ENCODE assay signal across 25 mouse cellular contexts in the genomic region with DNA sequence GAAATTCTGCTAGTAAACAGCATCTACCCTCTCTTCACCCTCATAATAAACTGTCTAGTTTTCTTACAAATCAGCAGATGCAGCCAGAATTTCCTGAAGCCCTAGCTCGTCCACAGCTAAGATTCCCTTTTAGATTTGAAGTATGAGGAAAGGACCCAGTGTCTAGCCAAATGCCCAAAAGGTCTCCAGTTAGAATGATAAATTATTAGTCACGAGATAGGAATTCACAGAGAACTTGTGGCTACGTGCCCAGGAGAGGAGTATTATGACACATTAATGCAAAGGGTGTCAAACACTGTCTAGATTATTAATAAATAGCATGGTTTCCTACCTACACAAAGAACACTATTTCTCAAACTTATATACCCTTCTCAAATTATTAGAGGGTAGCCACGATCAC. TPM values are rescaled to one million over a fixed set of nuclear protein-coding genes. Genes with fewer than 3 reads are reported as not detected.
DNase-seq lines count a peak whose midpoint lies in the region; ATAC-seq and TF ChIP-seq lines count a peak whose summit lies in the region.
"Had no signal": no experiment of that assay in that cellular context is flagged by ENCODE, and none has a peak within 500 bp of the region (broad histone marks: within the 10 kb centered on the region; RNA-seq: fewer than 3 reads in every experiment).

No protein-coding gene starts in this region.

- no peak for TF ChIP-seq POLR2A in kidney, adult 2 months (IDR thresholded peaks at IDR 0.05; ENCODE audit: low read depth, low read length)
- TF ChIP-seq POLR2A in thymus, adult 2 months (IDR thresholded peaks at IDR 0.05; ENCODE audit: control insufficient read depth, extremely low read depth, insufficient read depth, low read length, poor library complexity), result no peak

- no peaks in the 10 kb centered on the region for H3K9me3 ChIP-seq in kidney, embryonic 14.5 days (ENCODE audit: control insufficient read depth, low read length)
- H3K9me3 ChIP-seq: embryonic facial prominence, embryonic 10.5 days; forebrain, embryonic 13.5 days; hindbrain, embryonic 15.5 days; intestine, embryonic 15.5 days; limb, embryonic 12.5 days; liver, embryonic 13.5 days; midbrain, embryonic 15.5 days; neural tube, embryonic 15.5 days had no signal

- no peak overlapping the region for H3K27ac ChIP-seq in kidney, adult 2 months (ENCODE audit: insufficient read depth, low read depth, low read length)
- H3K27ac ChIP-seq in kidney, embryonic 14.5 days (ENCODE audit: low read depth, low read length), result no peak overlapping the region
- 0 out of 2 replicates have a peak overlapping the region, but pooled peaks have one; percentile 46 for H3K27ac ChIP-seq in brown adipose tissue, adult 24 weeks (replicated peaks; ENCODE audit: low read depth, low read length)
- no peak overlapping the region for H3K27ac ChIP-seq in thymus, adult 2 months (ENCODE audit: control insufficient read depth, insufficient read depth, low read length)
- H3K27ac ChIP-seq: embryonic facial prominence, embryonic 10.5 days; forebrain, embryonic 13.5 days; heart, adult 2 months; hindbrain, embryonic 15.5 days; intestine, embryonic 15.5 days; kidney, postnatal 0 days; limb, embryonic 12.5 days; liver, embryonic 13.5 days; midbrain, embryonic 15.5 days; neural tube, embryonic 15.5 days had no signal

- no peak for ATAC-seq in kidney, embryonic 14.5 days (ENCODE audit: low FRiP score, low TSS enrichment)
- ATAC-seq: CD4-positive, CD25-positive, alpha-beta regulatory T cell, adult 4 months; intestine, embryonic 15.5 days; midbrain, embryonic 15.5 days had no signal

- H3K4me1 ChIP-seq in kidney, adult 2 months (ENCODE audit: control insufficient read depth, insufficient read depth, low read length), result no peaks in the 10 kb centered on the region
- H3K4me1 ChIP-seq in kidney, embryonic 14.5 days (ENCODE audit: control insufficient read depth, insufficient read depth, low read length), result no peaks in the 10 kb centered on the region
- H3K4me1 ChIP-seq in brown adipose tissue, adult 24 weeks (ENCODE audit: control insufficient read depth, insufficient read depth, insufficient read length, low read length), result peaks cover 9% of the 10 kb centered on the region
- H3K4me1 ChIP-seq in thymus, adult 2 months (replicated peaks; ENCODE audit: control insufficient read depth, insufficient read depth, low read length), result no peaks in the 10 kb centered on the region
- H3K4me1 ChIP-seq: hindbrain, embryonic 15.5 days; limb, embryonic 12.5 days; liver, embryonic 13.5 days; midbrain, embryonic 15.5 days; neural tube, embryonic 15.5 days had no signal

- 56% methylated on average over 4 of the region's 4 CpGs for WGBS in kidney, adult 2 months
- 65% methylated on average over 4 of the region's 4 CpGs for WGBS in kidney, embryonic 14.5 days
- 85% methylated on average over 4 of the region's 4 CpGs for WGBS in thymus, adult 2 months

- TF ChIP-seq CTCF in kidney, adult 2 months (conservative IDR thresholded peaks at IDR 0.05; ENCODE audit: insufficient read depth, insufficient read length, low read depth, low read length), result no peak
- no peak for TF ChIP-seq CTCF in thymus, adult 2 months (IDR thresholded peaks at IDR 0.05; ENCODE audit: borderline replicate concordance, control insufficient read depth, extremely low read depth, insufficient read depth, low read length, poor library complexity)

- no peaks in the 10 kb centered on the region for H3K27me3 ChIP-seq in kidney, adult 2 months (replicated peaks; ENCODE audit: control insufficient read depth, insufficient read depth, low read length)
- H3K27me3 ChIP-seq in kidney, embryonic 14.5 days (ENCODE audit: control insufficient read depth, insufficient read depth, low read length), result no peaks in the 10 kb centered on the region
- H3K27me3 ChIP-seq in thymus, adult 2 months (ENCODE audit: control insufficient read depth, insufficient read depth, low read length), result no peaks in the 10 kb centered on the region
- H3K27me3 ChIP-seq: forebrain, embryonic 13.5 days; hindbrain, embryonic 15.5 days; intestine, embryonic 15.5 days; limb, embryonic 12.5 days; liver, embryonic 13.5 days; midbrain, embryonic 15.5 days; neural tube, embryonic 15.5 days had no signal

- no peak overlapping the region for H3K9ac ChIP-seq in kidney, embryonic 14.5 days (ENCODE audit: low read depth, low read length)
- H3K9ac ChIP-seq: forebrain, embryonic 13.5 days; hindbrain, embryonic 15.5 days; intestine, embryonic 15.5 days; limb, embryonic 12.5 days; liver, embryonic 13.5 days; midbrain, embryonic 15.5 days; neural tube, embryonic 15.5 days had no signal

- no peaks in the 10 kb centered on the region for H3K36me3 ChIP-seq in kidney, adult 2 months (ENCODE audit: control insufficient read depth, insufficient read depth, low read length)
- no peaks in the 10 kb centered on the region for H3K36me3 ChIP-seq in kidney, embryonic 14.5 days (ENCODE audit: control insufficient read depth, insufficient read depth, low read length)
- no peaks in the 10 kb centered on the region for H3K36me3 ChIP-seq in thymus, adult 2 months (ENCODE audit: control insufficient read depth, insufficient read depth, low read length)
- H3K36me3 ChIP-seq: embryonic facial prominence, embryonic 10.5 days; hindbrain, embryonic 15.5 days; intestine, embryonic 15.5 days; limb, embryonic 12.5 days; liver, embryonic 13.5 days; midbrain, embryonic 15.5 days; neural tube, embryonic 15.5 days had no signal

- DNase-seq in kidney, adult 2 months, result peak; percentile 31
- peak; percentile 9 for DNase-seq in urinary bladder, postnatal 14 days (ENCODE audit: low spot score)
- no peak for DNase-seq in urinary bladder, postnatal 36 days (ENCODE audit: low spot score in 2 of 2)
- DNase-seq in thymus, adult 2 months, result no peak
- DNase-seq in layer of hippocampus, adult 11-12 months (ENCODE audit: low spot score), result no peak
- DNase-seq: cerebellum, adult 8-10 months; gastrocnemius, postnatal 14 days; heart, adult 2 months; heart, postnatal 36 days; liver, embryonic 13.5 days; lung, postnatal 10 days; right cerebral cortex, postnatal 14 days; spleen, adult 18-20 months; thymus, postnatal 4 days had no signal

- H3K4me3 ChIP-seq in kidney, adult 2 months (ENCODE audit: insufficient read depth, low read depth, low read length), result no peak overlapping the region
- no peak overlapping the region for H3K4me3 ChIP-seq in kidney, embryonic 14.5 days (ENCODE audit: low read length)
- H3K4me3 ChIP-seq in brown adipose tissue, adult 24 weeks (ENCODE audit: insufficient read depth, low read depth, low read length), result no peak overlapping the region
- no peak overlapping the region for H3K4me3 ChIP-seq in thymus, adult 2 months (ENCODE audit: control insufficient read depth, insufficient read depth, low read length)
- H3K4me3 ChIP-seq: embryonic facial prominence, embryonic 10.5 days; forebrain, embryonic 13.5 days; heart, adult 2 months; hindbrain, embryonic 15.5 days; intestine, embryonic 15.5 days; limb, embryonic 12.5 days; liver, embryonic 13.5 days; midbrain, embryonic 15.5 days; neural tube, embryonic 15.5 days had no signal

- H3K4me2 ChIP-seq in kidney, embryonic 14.5 days (replicated peaks; ENCODE audit: low read depth, low read length), result no peak overlapping the region
- H3K4me2 ChIP-seq: forebrain, embryonic 13.5 days; hindbrain, embryonic 15.5 days; intestine, embryonic 15.5 days; limb, embryonic 12.5 days; liver, embryonic 13.5 days; midbrain, embryonic 15.5 days; neural tube, embryonic 15.5 days had no signal

RNA-seq across cellular contexts. Expression of a gene that starts 32.6 kb away (rescaled TPM):
- 136 and 138 TPM in 2 replicates for polyA plus RNA-seq in kidney, adult 2 months (2012; rRNA removed)
- polyA plus RNA-seq in kidney, embryonic 14.5 days (2014; fragmentation: Nextera tagmentation; extraction: Ambion mirVana), result 70.6 and 80.0 TPM in 2 replicates
- polyA plus RNA-seq in brown adipose tissue, adult 24 weeks (2012; ENCODE audit: insufficient read depth, insufficient read length, missing spikeins), result 20.7 and 20.8 TPM in 2 replicates
- polyA plus RNA-seq in thymus, adult 2 months (2012; rRNA removed), result 10.7 and 17.1 TPM in 2 replicates
- polyA plus RNA-seq: CD4-positive, CD25-positive, alpha-beta regulatory T cell, adult 4 months had no signal

Comparison
In these comparisons a context has a peak if more than half of its experiments do, and no peak if none do; other contexts are left out.
1. DNase-seq: peak in kidney, adult 2 months (single experiment) and urinary bladder, postnatal 14 days (single experiment); none in urinary bladder, postnatal 36 days (0 of 2), thymus, adult 2 months (single experiment) and layer of hippocampus, adult 11-12 months (single experiment).